Mouse (Mus musculus): Measurements from ENCODE around the gene Smad1.
A peak's percentile ranks its signal among the peaks of the same experiment; 100 is the strongest.

The Smad1 gene

DNA sequence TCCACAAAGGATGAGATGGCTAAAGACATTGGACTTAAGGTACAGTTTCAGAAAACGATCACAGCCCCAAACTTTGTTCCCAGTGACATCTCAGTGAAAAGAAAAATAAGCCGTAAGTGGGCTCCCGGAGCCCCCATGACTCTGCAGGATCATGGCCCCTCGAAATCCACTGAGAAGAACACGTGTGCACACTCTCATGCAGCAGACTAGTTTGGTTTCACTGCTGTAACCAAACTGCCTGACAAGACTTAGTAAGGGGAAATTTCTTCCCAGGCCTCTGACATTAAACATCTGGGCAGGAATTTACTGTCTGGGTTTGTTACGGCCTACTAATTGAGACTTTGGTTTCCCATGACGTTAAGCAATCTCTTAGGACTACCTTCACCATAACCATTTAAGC, 45.3 kb downstream of the Smad1 start:
- no peak for DNase-seq (ENCODE audit: low spot score)

DNA sequence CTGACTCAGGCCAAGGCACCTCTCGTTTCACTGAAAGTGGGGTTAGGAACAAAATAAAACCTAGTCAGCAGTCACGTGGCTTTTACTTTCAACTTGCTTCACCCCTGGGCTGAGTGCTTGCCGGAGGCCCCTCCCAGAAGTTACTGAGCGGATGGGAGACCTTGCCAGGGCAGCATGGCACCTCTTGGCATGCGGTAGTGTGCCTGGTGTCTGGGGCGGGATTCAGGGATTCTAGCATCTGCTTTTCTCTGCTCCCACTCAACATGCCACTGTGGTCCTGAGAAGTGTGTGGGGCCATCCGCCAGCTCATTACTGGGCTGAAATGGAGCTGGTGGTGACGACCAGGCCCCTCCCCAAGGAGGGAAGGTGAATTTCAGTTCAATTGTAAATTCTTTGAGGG, 47.4 kb downstream of the Smad1 start:
- no peak for DNase-seq (ENCODE audit: low spot score)

DNA sequence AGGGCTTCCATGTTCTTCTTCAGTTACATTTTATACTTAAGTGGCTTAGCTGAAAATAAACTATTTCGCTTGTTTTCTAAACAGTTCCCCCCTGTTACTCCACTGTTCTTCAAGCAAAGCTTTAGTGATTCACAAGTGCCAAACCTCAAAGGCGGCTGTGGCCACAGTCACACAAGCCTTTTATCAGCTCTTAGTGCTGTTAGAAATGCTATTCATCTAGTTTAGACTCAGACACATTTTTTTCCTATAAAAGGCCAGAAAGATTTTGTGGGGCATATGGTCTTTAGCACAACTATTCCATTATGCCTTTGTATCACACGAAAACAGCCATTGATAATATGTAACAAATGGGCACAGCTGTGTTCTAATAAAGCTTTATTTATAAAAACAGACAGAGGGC, 48.5 kb downstream of the Smad1 start:
- no peak for DNase-seq (ENCODE audit: low spot score)

DNA sequence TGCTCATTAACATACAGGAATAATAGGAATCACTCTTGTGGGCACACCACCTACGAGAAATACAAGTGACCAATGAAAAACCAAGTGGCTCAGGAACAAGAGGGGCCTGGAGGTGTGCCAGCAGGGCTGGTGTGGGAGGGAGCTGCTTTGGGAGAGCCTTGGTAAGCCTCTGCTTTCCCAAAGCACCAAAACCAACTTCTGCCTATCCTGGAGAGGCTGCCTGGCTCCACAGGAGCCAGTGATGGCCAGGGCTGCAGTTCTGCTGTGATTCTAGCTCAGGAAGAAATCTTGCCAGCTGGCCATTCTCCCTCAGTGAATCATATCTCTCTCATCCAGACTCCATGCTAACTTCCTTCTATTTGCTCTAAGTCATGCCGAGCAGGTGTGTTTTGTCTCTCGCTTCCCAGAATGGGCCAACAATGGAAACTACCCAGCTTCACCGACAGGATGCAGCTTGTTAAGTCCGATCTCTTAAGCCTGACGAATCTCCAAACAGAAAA, 49.2 kb downstream of the Smad1 start:
- DNase-seq (ENCODE audit: low spot score) = peak; percentile 44

DNA sequence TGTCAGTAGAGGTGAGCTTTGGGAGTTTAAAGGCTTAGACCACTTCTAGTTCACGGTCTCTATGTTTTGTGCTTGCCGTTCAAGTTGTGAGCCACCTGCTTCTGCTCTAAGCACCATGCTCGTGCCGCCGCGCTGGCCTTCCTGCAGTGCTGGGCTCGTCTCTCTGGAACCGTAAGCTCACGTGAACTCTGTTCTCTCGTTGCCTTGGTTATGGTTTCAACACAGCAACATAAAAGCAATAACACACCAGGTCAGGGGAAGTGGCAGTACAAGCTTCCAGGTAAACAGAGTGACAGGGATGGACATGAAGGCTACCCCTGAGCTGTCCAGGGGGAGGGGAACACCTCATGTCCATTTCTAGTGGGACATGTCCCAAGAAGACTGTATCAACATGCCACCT, 52.9 kb downstream of the Smad1 start:
- no peak for DNase-seq (ENCODE audit: low spot score)

DNA sequence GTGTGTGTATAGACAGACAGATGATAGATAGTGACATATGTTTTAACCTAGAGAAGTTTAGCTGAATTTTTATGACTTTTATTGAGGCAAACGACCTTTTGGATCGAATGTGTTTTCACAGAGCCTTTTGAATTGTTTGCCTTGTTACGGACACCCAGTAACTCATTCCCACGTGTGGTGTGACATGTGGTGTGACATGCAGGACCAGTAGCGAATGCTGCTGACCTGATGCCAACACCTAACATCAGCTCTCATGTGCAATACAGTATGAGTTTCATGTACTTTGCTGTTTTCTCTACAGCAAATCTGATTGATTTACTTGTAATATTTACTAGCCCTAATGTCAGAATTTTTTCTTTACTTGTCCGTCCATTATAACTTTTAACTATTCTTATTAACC, 53.5 kb downstream of the Smad1 start:
- DNase-seq (ENCODE audit: low spot score) = no peak

DNA sequence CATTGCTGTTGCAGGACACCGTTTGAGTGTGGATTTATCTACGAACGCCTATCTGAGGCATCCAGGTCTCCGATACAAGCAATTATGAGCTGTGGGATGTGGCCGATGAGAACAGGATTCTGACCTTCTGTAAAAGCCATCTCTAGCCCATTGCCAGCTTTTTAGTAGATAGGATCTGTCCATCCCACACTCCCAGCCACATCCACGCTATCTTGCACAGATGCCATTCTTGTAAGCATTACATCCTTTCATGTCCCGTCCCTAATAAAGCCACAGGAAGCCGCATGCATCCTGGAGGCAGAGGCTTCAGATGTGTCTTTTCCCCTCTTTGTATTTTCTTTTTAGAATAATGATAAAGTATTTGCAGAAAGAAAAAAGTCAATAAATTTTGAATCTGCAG, 58.1 kb downstream of the Smad1 start:
- DNase-seq (ENCODE audit: low spot score) = no peak

DNA sequence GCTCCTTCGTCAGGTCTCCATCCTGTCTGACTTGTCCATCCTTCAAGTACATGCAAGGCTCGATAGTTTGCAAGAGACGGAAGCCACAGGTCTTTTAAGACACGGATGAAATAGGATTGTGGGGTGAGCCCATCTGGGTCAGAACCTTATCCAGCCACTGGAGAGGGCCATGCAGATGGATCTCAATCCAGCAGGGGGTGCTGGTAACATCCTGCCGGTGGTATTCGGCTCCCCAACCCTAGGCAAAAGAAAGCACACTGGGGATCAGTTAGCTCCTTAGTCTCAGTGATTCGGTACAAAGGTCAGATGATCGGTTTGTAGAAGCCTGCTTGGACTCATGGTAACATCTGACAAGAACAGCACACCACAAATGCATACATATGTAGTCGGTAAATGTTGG, 59.8 kb downstream of the Smad1 start:
- no peak for DNase-seq (ENCODE audit: low spot score)

DNA sequence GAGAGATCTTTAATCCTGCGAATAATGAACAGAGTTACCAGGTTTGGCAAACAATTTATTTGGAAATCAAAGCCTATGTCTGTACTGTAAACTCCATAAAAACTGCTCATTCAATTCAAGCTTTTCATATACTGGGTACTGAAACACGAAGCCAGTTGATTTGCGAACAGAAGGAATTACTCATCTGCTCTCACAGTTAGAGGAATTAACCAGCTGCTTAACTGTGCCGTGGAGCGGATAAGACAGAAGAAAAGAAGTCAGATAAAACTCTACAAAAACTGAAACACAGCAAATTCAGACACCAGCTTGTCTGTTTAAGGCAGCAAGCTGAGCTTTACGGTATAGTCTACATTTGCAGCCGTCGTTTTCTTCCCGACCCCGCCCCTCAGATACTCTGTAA, 60.7 kb downstream of the Smad1 start:
- DNase-seq (ENCODE audit: low spot score) = no peak

DNA sequence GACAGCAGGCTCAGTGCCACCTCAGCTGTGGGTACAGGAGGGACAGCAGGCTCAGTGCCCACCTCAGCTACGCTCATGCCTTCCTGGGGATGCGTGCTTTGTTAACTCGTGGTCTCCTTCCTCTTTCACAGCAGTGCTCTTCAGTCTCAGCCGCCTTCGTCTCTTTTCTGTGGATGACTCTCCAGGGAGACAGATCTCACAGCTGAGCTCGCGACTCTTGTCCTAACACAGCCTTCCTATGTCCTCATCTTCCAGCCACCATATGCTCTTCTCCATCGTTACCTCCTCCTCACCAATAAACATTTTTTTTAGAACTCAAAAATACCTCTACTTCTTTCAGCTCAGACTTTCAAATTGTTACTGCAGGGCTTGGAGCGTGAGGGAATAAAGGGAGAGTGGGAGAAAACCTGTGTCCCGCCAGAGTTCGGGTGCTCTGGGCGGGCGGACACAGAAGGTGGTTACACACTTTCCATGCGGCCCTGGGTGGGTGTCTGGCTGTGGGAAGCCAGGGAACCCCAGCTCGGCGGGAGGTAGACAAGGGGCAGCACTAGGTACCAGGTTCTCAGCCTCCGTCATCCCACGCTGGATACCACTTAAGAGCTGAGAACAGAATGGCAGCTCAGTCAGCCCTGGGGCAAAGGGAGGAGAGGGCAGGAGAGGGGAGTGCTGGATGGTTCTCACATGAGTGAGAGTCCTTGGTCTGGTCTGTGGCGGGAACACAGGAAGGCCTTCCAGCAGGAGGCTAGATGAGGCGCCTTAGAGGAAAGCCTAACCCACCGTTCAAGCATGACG, 67.0 kb downstream of the Smad1 start:
- no peak for DNase-seq (ENCODE audit: low spot score)

DNA sequence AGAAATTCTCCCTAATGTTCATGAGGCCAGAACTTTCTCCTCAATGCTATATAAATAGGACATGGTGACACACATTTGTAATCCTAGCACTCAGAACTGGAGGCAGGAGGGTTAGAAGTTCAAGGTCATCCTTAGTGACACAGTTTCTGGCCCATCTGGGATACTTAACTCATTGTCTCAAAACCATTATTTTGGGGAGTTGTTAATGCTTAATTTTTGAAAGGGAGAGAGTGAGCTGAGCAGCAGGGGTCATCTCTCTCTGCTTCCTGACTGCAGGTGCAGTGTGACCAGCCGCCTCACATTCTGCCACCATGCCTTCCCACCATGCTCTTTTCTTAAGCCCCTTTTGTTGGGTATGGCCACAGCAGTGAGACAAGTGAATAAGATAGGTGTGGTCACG, 67.7 kb downstream of the Smad1 start:
- DNase-seq (ENCODE audit: low spot score) = no peak

DNA sequence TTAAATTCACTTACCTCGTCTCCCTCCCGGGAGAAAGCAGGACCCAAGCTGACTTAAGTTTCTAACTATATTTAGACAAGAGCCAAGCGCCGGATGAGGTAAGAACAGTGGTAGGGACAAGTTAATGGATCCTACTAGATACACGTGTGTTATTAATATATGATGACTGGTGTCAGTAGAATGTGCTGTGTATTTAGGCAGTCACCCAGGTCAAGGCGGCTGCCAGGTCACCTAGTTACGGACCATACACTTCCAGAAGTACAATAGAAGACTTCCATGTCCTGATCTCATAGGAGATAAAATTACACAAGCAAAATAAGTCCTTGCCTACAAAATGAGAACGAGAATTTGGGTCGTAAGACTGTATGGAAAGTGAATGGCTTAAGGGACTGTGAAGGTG, 68.3 kb downstream of the Smad1 start:
- no peak for DNase-seq (ENCODE audit: low spot score)

DNA sequence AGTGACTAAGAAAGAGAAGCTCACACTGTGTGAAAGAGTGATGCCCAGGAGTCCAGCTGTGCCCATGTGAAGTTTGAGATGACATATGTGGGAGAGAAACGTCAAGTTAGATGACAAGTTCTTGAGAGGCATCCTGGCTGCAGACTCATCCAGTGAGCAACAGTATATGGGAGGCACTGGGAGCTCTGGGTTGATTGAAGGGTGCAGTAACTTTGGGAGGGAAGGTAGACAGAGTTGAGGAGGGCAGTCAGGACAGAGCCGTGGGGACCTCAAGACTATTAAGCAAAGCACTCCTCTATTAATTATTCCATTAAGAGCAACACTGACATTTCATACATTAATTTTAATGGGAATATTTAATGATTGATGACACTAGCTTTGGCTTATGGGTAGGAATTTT, 69.6 kb downstream of the Smad1 start:
- no peak for DNase-seq (ENCODE audit: low spot score)

DNA sequence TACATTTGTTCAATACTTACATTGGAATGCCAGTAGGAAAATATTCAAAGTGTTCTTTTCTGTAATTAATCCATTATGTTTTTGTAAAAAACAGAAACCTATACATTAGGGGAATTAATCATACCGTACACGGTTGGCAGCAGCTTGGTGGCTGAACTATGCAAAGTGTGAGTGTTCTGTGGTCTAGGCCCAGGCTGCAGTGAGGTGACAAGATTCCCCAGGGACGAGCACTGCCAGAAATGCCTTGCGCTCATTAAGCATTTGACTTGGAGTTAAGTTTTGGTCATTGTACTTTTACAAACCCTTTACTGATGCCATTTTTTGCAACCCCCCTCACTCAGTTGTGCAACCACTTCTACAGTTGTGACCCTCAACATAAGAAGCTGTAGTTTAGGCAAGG, 70.1 kb downstream of the Smad1 start:
- no peak for DNase-seq (ENCODE audit: low spot score)

DNA sequence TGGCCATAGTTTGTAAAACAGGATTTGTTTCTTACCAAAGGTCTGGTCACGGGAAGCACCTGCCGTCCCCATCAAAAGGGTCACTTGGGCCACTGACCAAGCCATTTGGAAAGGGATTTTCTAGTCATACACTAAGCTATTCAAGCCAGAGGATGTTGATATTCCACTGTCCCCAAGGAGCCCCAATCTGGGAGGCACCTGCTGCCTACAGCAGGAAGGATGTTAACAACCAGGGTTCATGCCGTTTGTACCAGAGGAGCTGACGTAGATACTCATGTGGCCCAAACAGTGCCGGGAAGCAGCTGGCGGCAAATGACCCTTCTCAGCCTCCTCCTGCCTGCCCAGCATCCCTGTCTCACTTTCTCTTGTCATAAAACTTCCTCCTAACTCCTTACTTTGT, 73.8 kb downstream of the Smad1 start:
- no peak for DNase-seq (ENCODE audit: low spot score)

DNA sequence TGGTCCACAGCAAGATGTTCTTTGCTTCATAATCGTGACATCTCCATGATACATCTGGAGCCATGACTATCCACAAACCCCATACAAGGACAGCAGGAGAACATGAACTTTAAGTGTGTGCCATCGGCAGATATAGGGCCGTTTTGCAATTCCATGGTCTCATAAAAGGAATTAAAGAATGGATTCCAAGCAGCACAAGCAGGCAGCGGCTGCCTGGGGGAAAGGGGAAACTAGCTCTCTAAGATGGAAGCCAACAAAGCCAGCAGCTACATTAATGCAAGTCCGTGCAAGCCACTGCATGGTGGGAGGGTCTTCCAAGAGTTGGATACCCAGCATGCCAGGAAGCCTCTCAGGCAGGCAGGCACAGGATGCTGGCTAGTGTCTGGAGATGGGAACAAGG, 74.4 kb downstream of the Smad1 start:
- DNase-seq (ENCODE audit: low spot score) = no peak

DNA sequence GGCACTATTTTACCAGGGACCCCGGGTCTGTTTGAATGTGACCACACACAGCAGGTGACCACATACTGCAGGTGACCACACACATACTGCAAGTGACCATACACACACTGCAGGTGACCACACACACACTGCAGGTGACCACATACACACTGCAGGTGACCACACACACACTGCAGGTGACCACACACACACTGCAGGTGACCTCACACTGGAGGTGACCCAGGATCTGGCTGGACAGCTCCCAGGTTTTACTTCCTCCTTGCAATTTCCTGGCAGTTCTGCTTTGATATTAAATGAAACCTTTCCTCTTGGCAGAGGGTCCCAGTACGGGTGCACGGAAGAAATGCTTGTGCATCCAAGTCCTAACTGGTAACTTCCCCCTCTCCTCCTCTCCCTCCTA, 75.3 kb downstream of the Smad1 start:
- DNase-seq (ENCODE audit: low spot score) = no peak

DNA sequence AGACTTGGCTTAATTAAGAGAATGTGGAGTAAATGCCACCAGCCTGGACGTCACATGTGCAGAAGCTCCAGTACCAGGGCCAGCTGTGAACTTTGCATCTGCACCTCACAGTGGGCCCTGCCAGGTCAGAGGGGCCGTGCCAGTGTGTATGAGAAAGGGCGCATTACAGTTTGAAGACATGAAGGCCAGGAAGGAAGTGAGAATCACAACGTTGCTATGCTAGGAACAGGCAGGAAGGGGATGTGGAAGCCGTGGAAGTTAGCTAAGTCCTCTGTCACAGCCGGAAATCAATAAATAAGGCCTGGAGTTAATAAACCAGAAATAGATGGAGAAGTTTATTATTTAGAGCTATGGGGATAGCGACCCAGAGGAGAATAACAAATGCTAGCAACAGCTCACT, 76.2 kb downstream of the Smad1 start:
- DNase-seq (ENCODE audit: low spot score) = no peak

DNA sequence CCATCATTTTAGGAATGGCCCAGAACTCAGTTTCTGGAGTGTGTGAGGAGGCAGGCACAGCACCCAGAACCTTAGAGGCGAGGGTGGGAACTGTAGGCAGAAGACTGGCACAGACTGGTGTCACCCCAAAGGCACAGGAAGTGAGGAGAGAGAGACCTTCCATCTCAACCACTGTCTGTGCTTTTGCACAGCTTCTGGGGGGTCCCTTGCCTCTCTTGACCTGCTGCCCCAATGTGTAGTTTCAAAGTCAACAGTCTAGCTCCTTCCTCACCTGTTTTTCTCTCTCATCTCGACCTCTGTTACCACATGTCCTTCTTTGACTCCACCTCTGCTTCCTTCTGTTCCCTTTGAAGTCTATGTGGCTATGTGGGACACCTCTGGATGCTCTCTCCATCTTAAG, 88.5 kb downstream of the Smad1 start:
- DNase-seq (ENCODE audit: low spot score) = no peak

DNA sequence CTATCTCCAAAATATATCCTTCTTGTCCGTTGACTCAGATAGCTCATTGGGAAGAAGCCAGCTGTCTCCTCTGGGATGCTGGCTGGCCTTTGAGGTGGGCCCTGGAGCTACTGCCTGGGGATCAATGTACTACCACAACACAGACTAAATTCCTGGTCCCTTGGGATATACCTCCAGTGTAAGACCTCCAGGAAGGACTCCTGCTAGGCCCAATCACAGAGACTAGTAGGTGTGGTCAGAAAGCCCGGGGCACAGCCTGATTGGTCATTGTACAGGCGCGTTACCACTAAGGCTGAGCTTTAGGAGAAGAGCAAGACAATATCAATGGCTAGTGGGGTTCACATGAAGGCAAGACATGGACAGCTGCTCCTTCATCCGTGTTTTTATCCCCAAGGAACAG, 93.4 kb downstream of the Smad1 start:
- DNase-seq (ENCODE audit: low spot score) = no peak

DNA sequence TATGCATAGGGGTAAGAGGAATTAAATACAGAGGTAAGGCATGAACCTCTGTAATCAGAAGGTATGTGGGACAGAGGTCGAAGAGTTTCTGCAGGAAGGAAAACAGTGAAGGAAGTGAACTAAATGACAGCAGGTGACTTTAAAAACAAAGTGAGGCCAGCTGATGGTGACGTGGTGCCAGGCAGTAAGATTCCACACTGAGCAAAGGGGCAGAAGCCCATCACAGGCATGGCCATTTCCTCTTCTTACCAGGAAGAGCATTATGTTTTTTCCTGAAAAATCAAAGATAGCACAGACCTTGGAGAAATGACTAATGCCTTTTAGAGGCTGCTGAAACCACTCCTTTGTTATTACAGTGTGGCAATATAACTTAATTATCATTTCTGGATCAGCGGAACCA, 97.8 kb downstream of the Smad1 start:
- no peak for DNase-seq (ENCODE audit: low spot score)

DNA sequence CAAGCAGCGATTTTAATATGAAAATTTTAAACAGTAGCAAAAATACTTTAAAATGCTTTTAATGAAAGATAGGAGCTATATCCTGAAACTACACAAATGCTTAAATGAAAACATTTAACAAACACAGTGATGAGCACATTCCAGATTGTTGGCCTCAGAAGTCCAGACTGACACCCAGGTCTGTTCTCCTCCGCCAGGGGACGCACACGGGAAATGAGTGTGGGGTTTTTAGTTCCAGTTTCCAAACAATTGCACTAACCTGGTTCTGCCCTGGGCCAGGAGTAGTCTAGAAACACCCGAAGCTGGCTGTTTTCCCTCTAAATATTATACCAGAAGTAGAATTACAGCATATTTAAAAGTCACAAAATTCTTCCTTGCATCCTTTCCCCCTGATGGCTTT, 99.6 kb downstream of the Smad1 start:
- DNase-seq (ENCODE audit: low spot score) = no peak

DNA sequence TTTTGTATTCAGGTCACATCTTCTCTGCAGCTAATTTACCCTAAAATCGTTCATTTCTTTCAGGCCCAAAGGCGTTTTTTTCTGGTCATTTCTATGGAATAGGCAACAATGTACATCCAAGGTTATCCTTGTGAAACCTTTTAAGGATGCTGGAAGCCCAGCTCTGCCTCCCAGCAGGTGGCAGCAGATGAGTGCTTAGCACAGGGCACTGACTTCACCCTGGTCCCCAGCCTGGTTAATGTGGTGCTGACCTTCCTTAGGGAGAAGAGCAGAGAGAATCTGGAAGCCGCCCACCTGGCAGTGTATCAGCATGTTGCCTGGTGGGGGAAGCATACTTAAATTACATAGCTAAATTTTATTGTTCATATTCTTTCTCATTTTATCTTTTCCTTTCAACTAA, 101.6 kb downstream of the Smad1 start:
- peak; percentile 39 for DNase-seq (ENCODE audit: low spot score)

DNA sequence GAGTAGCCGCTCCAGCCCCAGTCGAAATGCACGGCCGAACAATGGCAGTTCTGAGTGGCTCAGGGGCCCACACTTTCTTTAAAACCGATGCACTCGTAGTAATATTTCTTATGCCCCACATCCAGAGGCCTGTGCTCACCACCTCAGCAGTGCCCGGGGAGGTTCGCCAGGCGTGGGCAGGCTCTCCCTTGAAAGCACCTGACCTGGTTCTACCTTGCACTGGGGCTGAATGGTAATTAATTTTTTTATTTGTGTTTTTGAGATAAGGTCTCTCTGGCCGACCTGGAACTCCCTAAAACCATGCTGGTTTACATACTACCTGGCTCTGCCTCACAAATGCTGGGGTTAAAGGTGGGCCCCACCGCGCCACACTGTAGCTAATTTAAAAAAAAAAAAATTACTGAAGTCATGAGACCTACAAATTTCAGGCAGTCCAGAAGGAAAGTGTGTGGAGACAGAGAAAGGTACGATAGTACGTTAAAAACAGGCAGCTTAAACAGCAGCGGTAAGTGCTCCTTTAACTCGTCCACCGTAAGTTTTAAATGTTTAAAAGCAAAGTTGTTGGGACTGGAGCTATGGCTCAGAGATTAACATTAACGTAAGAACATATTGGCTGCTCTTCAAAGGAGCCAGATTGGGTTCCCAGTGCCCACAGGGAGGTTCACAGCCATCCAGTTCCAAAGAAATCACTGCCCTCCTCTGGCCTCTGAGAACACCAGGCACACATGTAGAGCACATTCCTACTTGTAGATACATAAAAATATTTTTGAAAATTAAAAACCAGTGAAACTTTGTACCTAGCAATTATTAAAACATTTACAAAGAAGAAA, 103.8 kb downstream of the Smad1 start:
- DNase-seq (ENCODE audit: low spot score) = no peak
